Mouse (Mus musculus) kidney, postnatal 25 days (tissue): ENCODE data around the gene Klhl31.
A peak's percentile ranks its signal among the peaks of the same experiment; 100 is the strongest.

Source experiments
- DNase-seq, 2 experiments: peaks; one replicate each; pipeline ENCODE4 v3.0.0; 2021; ENCODE audit warnings: mixed read lengths in 2 of 2

The Klhl31 gene

GRCm38 (mm10) chr9:77624171-77624570 is 12.1 kb upstream of the Klhl31 start:
- no peak for DNase-seq

- no peak for DNase-seq
Observed at GRCm38 (mm10) chr9:77628676-77629075, 7.6 kb upstream of the Klhl31 start.

- DNase-seq = no peak
Observed at GRCm38 (mm10) chr9:77629708-77630107, 6.6 kb upstream of the Klhl31 start.

- DNase-seq = no peak
Observed at GRCm38 (mm10) chr9:77630764-77631163, 5.5 kb upstream of the Klhl31 start.

- DNase-seq = no peak
Observed at GRCm38 (mm10) chr9:77632432-77632831, 3.9 kb upstream of the Klhl31 start.

- no peak for DNase-seq
Observed at GRCm38 (mm10) chr9:77636003-77636402, 297 bp upstream of the Klhl31 start.

GRCm38 (mm10) chr9:77637357-77637756 is 1.1 kb downstream of the Klhl31 start:
- DNase-seq = no peak

GRCm38 (mm10) chr9:77645176-77645575 is 8.9 kb downstream of the Klhl31 start:
- DNase-seq = no peak

GRCm38 (mm10) chr9:77651847-77652246 is 15.5 kb downstream of the Klhl31 start:
- DNase-seq = no peak

- DNase-seq = no peak
Observed at GRCm38 (mm10) chr9:77653907-77654306, 17.6 kb downstream of the Klhl31 start.

GRCm38 (mm10) chr9:77655181-77655934 is 19.1 kb downstream of the Klhl31 start:
- peak; percentile 32 to 65 for DNase-seq

GRCm38 (mm10) chr9:77655935-77656288 is 19.6 kb downstream of the Klhl31 start:
- DNase-seq = peak; percentile 54 to 67

GRCm38 (mm10) chr9:77662917-77663316 is 26.6 kb downstream of the Klhl31 start:
- peak; percentile 37 to 48 for DNase-seq

GRCm38 (mm10) chr9:77670095-77670494 is 33.8 kb downstream of the Klhl31 start:
- DNase-seq = no peak

GRCm38 (mm10) chr9:77671004-77671403 is 34.7 kb downstream of the Klhl31 start:
- DNase-seq = no peak

- DNase-seq = no peak
Observed at GRCm38 (mm10) chr9:77673218-77673617, 36.9 kb downstream of the Klhl31 start.

GRCm38 (mm10) chr9:77673986-77674385 is 37.7 kb downstream of the Klhl31 start:
- peak; percentile 23 to 60 for DNase-seq

- peak in 1 of 2 experiments; percentile 18 for DNase-seq
Observed at GRCm38 (mm10) chr9:77684938-77685337, 48.6 kb downstream of the Klhl31 start.

- no peak for DNase-seq
Observed at GRCm38 (mm10) chr9:77685825-77686500, 49.7 kb downstream of the Klhl31 start.

GRCm38 (mm10) chr9:77692707-77693106 is 56.4 kb downstream of the Klhl31 start:
- no peak for DNase-seq

GRCm38 (mm10) chr9:77693405-77693804 is 57.1 kb downstream of the Klhl31 start:
- peak; percentile 48 to 53 for DNase-seq

GRCm38 (mm10) chr9:77695586-77695985 is 59.3 kb downstream of the Klhl31 start:
- DNase-seq = peak in 1 of 2 experiments; percentile 25

- DNase-seq = no peak
Observed at GRCm38 (mm10) chr9:77703476-77703875, 67.2 kb downstream of the Klhl31 start.

- no peak for DNase-seq
Observed at GRCm38 (mm10) chr9:77704108-77704507, 67.8 kb downstream of the Klhl31 start.
